Mouse (Mus musculus): ENCODE data around the gene Ncoa7. TPM values are rescaled to one million over a fixed set of nuclear protein-coding genes. Genes with fewer than 3 reads are reported as not detected.

The Ncoa7 gene
- polyA plus RNA-seq, 1 experiment: 18.6 TPM

- H3K36me3 ChIP-seq (ENCODE audit: control insufficient read depth, insufficient read depth, low read length): peaks cover 2% of the 10 kb centered on the region
- no peaks in the 10 kb centered on the region for H3K27me3 ChIP-seq (replicated peaks; ENCODE audit: control insufficient read depth, insufficient read depth, low read length)
- peak; percentile 73 for DNase-seq
- peak overlapping the region; percentile 97 for H3K27ac ChIP-seq (ENCODE audit: insufficient read depth, low read depth, low read length)
- no peak overlapping the region for H3K4me3 ChIP-seq (ENCODE audit: insufficient read depth, low read depth, low read length)
- TF ChIP-seq CTCF (conservative IDR thresholded peaks at IDR 0.05; ENCODE audit: insufficient read depth, insufficient read length, low read depth, low read length): no peak
- TF ChIP-seq POLR2A (IDR thresholded peaks at IDR 0.05; ENCODE audit: low read depth, low read length): no peak
- peaks cover 17% of the 10 kb centered on the region for H3K4me1 ChIP-seq (ENCODE audit: control insufficient read depth, insufficient read depth, low read length)
- 32% methylated on average over 8 of the region's 8 CpGs for WGBS
These were observed 43.6 kb downstream of the Ncoa7 start for GRCm38 (mm10) chr10:30759360-30760147.

- H3K4me1 ChIP-seq (ENCODE audit: control insufficient read depth, insufficient read depth, low read length): peaks cover 16% of the 10 kb centered on the region
- H3K36me3 ChIP-seq (ENCODE audit: control insufficient read depth, insufficient read depth, low read length): peaks cover 2% of the 10 kb centered on the region
- no peak overlapping the region for H3K4me3 ChIP-seq (ENCODE audit: insufficient read depth, low read depth, low read length)
- no peak for TF ChIP-seq POLR2A (IDR thresholded peaks at IDR 0.05; ENCODE audit: low read depth, low read length)
- no peak for TF ChIP-seq CTCF (conservative IDR thresholded peaks at IDR 0.05; ENCODE audit: insufficient read depth, insufficient read length, low read depth, low read length)
- no peak for DNase-seq
- no peaks in the 10 kb centered on the region for H3K27me3 ChIP-seq (replicated peaks; ENCODE audit: control insufficient read depth, insufficient read depth, low read length)
- no peak overlapping the region for H3K27ac ChIP-seq (ENCODE audit: insufficient read depth, low read depth, low read length)
These were observed 47.1 kb downstream of the Ncoa7 start for GRCm38 (mm10) chr10:30756064-30756463.

- Histone ChIP-seq H3K36me3 (ENCODE audit: control insufficient read depth, insufficient read depth, low read length) (peaks cover 2% of the 10 kb centered on the region), H3K4me1 (ENCODE audit: control insufficient read depth, insufficient read depth, low read length) (peaks cover 10% of the 10 kb centered on the region), H3K27me3 (replicated peaks; ENCODE audit: control insufficient read depth, insufficient read depth, low read length) (no peaks in the 10 kb centered on the region), H3K27ac (ENCODE audit: insufficient read depth, low read depth, low read length) (no peak overlapping the region), H3K4me3 (ENCODE audit: insufficient read depth, low read depth, low read length) (no peak overlapping the region)
- no peak for TF ChIP-seq CTCF (conservative IDR thresholded peaks at IDR 0.05; ENCODE audit: insufficient read depth, insufficient read length, low read depth, low read length)
- no peak for TF ChIP-seq POLR2A (IDR thresholded peaks at IDR 0.05; ENCODE audit: low read depth, low read length)
- no peak for DNase-seq
- WGBS: 70% methylated on average over 4 of the region's 4 CpGs
These were observed 48.2 kb downstream of the Ncoa7 start for GRCm38 (mm10) chr10:30754825-30755457.

DNA sequence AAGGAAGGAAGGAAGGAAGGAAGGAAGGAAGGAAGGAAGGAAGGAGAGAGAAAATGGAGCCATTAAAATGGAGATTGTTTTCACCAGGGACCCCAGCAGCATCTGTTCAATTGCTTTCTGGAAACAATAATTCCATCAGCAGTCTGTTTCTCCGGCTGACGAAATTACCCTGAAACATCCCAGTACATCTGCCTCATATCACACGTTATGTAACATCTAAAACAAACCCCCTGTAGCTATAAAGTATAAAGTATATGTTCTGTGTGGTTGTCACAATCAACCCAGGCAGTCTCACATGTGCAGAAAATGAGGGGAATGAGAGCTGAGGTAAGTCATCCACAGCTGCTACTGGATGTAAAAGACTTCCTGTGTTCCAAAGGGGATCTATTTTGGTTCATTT, 49.0 kb downstream of the Ncoa7 start:
- H3K27me3 ChIP-seq (replicated peaks; ENCODE audit: control insufficient read depth, insufficient read depth, low read length): no peaks in the 10 kb centered on the region
- peaks cover 2% of the 10 kb centered on the region for H3K36me3 ChIP-seq (ENCODE audit: control insufficient read depth, insufficient read depth, low read length)
- no peak overlapping the region for H3K27ac ChIP-seq (ENCODE audit: insufficient read depth, low read depth, low read length)
- H3K4me3 ChIP-seq (ENCODE audit: insufficient read depth, low read depth, low read length): no peak overlapping the region
- no peak for DNase-seq
- no peak for TF ChIP-seq CTCF (conservative IDR thresholded peaks at IDR 0.05; ENCODE audit: insufficient read depth, insufficient read length, low read depth, low read length)
- TF ChIP-seq POLR2A (IDR thresholded peaks at IDR 0.05; ENCODE audit: low read depth, low read length): no peak
- peaks cover 10% of the 10 kb centered on the region; the same call in 1 of the 2 replicates for H3K4me1 ChIP-seq (ENCODE audit: control insufficient read depth, insufficient read depth, low read length)
- WGBS: 77% methylated on average over 3 of the region's 3 CpGs

- H3K27ac ChIP-seq (ENCODE audit: insufficient read depth, low read depth, low read length): 0 out of 2 replicates have a peak overlapping the region, but pooled peaks have one; percentile 17
- H3K4me1 ChIP-seq (ENCODE audit: control insufficient read depth, insufficient read depth, low read length): peaks cover 9% of the 10 kb centered on the region; the same call in 1 of the 2 replicates
- no peaks in the 10 kb centered on the region for H3K27me3 ChIP-seq (replicated peaks; ENCODE audit: control insufficient read depth, insufficient read depth, low read length)
- H3K4me3 ChIP-seq (ENCODE audit: insufficient read depth, low read depth, low read length): no peak overlapping the region
- 63% methylated on average over 3 of the region's 3 CpGs for WGBS
- TF ChIP-seq POLR2A (IDR thresholded peaks at IDR 0.05; ENCODE audit: low read depth, low read length) (no peak), CTCF (conservative IDR thresholded peaks at IDR 0.05; ENCODE audit: insufficient read depth, insufficient read length, low read depth, low read length) (no peak)
- no peaks in the 10 kb centered on the region; the same call in 1 of the 2 replicates for H3K36me3 ChIP-seq (ENCODE audit: control insufficient read depth, insufficient read depth, low read length)
- DNase-seq: no peak
These were observed 50.6 kb downstream of the Ncoa7 start for GRCm38 (mm10) chr10:30752485-30752884.

- TF ChIP-seq POLR2A (IDR thresholded peaks at IDR 0.05; ENCODE audit: low read depth, low read length) (no peak), CTCF (conservative IDR thresholded peaks at IDR 0.05; ENCODE audit: insufficient read depth, insufficient read length, low read depth, low read length) (no peak)
- H3K36me3 ChIP-seq (ENCODE audit: control insufficient read depth, insufficient read depth, low read length): no peaks in the 10 kb centered on the region; the same call in 1 of the 2 replicates
- H3K27ac ChIP-seq (ENCODE audit: insufficient read depth, low read depth, low read length): no peak overlapping the region
- 85% methylated on average over 4 of the region's 4 CpGs for WGBS
- no peaks in the 10 kb centered on the region for H3K27me3 ChIP-seq (replicated peaks; ENCODE audit: control insufficient read depth, insufficient read depth, low read length)
- peaks cover 15% of the 10 kb centered on the region; the same call in 1 of the 2 replicates for H3K4me1 ChIP-seq (ENCODE audit: control insufficient read depth, insufficient read depth, low read length)
- H3K4me3 ChIP-seq (ENCODE audit: insufficient read depth, low read depth, low read length): no peak overlapping the region
- no peak for DNase-seq
These were observed 51.5 kb downstream of the Ncoa7 start for GRCm38 (mm10) chr10:30751586-30751985.

GRCm38 (mm10) chr10:30749807-30750206, 53.3 kb downstream of the Ncoa7 start:
- 89% methylated on average over 4 of the region's 4 CpGs for WGBS
- H3K36me3 ChIP-seq (ENCODE audit: control insufficient read depth, insufficient read depth, low read length): no peaks in the 10 kb centered on the region; the same call in 1 of the 2 replicates
- peaks cover 23% of the 10 kb centered on the region; the same call in 1 of the 2 replicates for H3K4me1 ChIP-seq (ENCODE audit: control insufficient read depth, insufficient read depth, low read length)
- TF ChIP-seq CTCF (conservative IDR thresholded peaks at IDR 0.05; ENCODE audit: insufficient read depth, insufficient read length, low read depth, low read length) (no peak), POLR2A (IDR thresholded peaks at IDR 0.05; ENCODE audit: low read depth, low read length) (no peak)
- DNase-seq: no peak
- no peak overlapping the region for H3K4me3 ChIP-seq (ENCODE audit: insufficient read depth, low read depth, low read length)
- H3K27ac ChIP-seq (ENCODE audit: insufficient read depth, low read depth, low read length): no peak overlapping the region
- H3K27me3 ChIP-seq (replicated peaks; ENCODE audit: control insufficient read depth, insufficient read depth, low read length): no peaks in the 10 kb centered on the region
